In the genomic region with DNA sequence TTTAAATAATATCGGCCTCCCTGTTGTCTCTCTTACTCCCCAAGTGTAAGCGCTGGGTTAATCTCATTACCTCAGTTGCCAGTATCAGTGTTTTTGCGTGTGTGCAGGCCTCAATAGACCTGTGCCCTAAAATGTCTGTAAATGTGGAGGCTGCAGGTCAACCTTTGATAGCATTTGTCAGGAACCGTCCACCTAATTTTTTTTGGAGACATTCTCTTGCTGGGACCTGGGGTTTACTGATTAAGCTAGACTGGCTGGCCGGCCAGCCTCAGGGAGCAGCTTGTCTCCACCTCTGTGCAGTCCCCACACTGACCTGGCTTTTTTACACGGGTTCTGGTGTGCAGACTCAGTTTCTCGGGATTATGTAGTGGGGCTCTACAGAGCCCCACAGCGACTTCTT, we compare ENCODE assay signal across 17 mouse cellular contexts. TPM values are rescaled to one million over a fixed set of nuclear protein-coding genes. Genes with fewer than 3 reads are reported as not detected.
DNase-seq lines count a peak whose midpoint lies in the region; ATAC-seq and TF ChIP-seq lines count a peak whose summit lies in the region.
"Had no signal": no experiment of that assay in that cellular context is flagged by ENCODE, and none has a peak within 500 bp of the region (broad histone marks: within the 10 kb centered on the region; RNA-seq: fewer than 3 reads in every experiment).

No protein-coding gene starts in this region.

- no peak overlapping the region for H3K4me3 ChIP-seq in MEL (ENCODE audit: control insufficient read depth in 1 of 2, insufficient read depth in 1 of 2, low read depth in 2 of 2, low read length in 2 of 2)
- peak overlapping the region; percentile 4 to 23; a peak in 1 of 4 replicates for H3K4me3 ChIP-seq in liver, embryonic 14.5 days (ENCODE audit: insufficient read depth in 1 of 2, low read depth in 2 of 2, low read length in 2 of 2)
- H3K4me3 ChIP-seq in forebrain, embryonic 12.5 days (replicated peaks) = no peak overlapping the region
- H3K4me3 ChIP-seq: heart, adult 2 months; hindbrain, embryonic 13.5 days; megakaryocyte, embryonic 14.5 days; neural tube, embryonic 15.5 days had no signal

- H3K36me3 ChIP-seq in MEL (ENCODE audit: control insufficient read depth in 1 of 2, insufficient read depth in 2 of 2, low read length in 2 of 2) = peaks cover 0 to 38% of the 10 kb centered on the region in 2 experiments; a peak in 2 of 4 replicates
- H3K36me3 ChIP-seq in liver, embryonic 14.5 days (replicated peaks; ENCODE audit: control insufficient read depth, insufficient read depth, low read depth) = no peaks in the 10 kb centered on the region
- H3K36me3 ChIP-seq in forebrain, embryonic 12.5 days (replicated peaks) = no peaks in the 10 kb centered on the region
- H3K36me3 ChIP-seq: hindbrain, embryonic 13.5 days; neural tube, embryonic 15.5 days had no signal

- no peaks in the 10 kb centered on the region for H3K27me3 ChIP-seq in MEL (ENCODE audit: control insufficient read depth in 1 of 2, insufficient read depth in 2 of 2, low read length in 2 of 2)
- H3K27me3 ChIP-seq in liver, embryonic 14.5 days (ENCODE audit: control insufficient read depth, insufficient read depth, low read length) = no peaks in the 10 kb centered on the region
- H3K27me3 ChIP-seq in forebrain, embryonic 12.5 days = no peaks in the 10 kb centered on the region
- H3K27me3 ChIP-seq: hindbrain, embryonic 13.5 days; megakaryocyte, embryonic 14.5 days; neural tube, embryonic 15.5 days had no signal

- TF ChIP-seq CTCF in MEL (IDR thresholded peaks at IDR 0.05 in 2 of 3, conservative IDR thresholded peaks at IDR 0.05 in 1 of 3; ENCODE audit: control insufficient read depth in 1 of 3, insufficient read depth in 1 of 3, low read depth in 2 of 3, low read length in 3 of 3, poor library complexity in 1 of 3, severe bottlenecking in 1 of 3) = no peak
- no peak for TF ChIP-seq CTCF in liver, embryonic 14.5 days (IDR thresholded peaks at IDR 0.05; ENCODE audit: low read depth)

- no peak for TF ChIP-seq POLR2A in MEL (IDR thresholded peaks at IDR 0.05; ENCODE audit: control insufficient read depth in 1 of 2, insufficient read depth in 1 of 2, low read depth in 1 of 2, low read length in 2 of 2, poor library complexity in 1 of 2)

- no peak overlapping the region for H3K9ac ChIP-seq in MEL (ENCODE audit: control insufficient read depth, low read depth, low read length, poor library complexity, severe bottlenecking)
- H3K9ac ChIP-seq in liver, embryonic 14.5 days (replicated peaks) = peak overlapping the region; percentile 61
- H3K9ac ChIP-seq in forebrain, embryonic 12.5 days = no peak overlapping the region
- H3K9ac ChIP-seq: hindbrain, embryonic 13.5 days; neural tube, embryonic 15.5 days had no signal

- peaks cover 4 to 41% of the 10 kb centered on the region in 2 experiments for H3K4me1 ChIP-seq in MEL (ENCODE audit: control insufficient read depth in 1 of 2, insufficient read depth in 2 of 2, low read length in 2 of 2)
- H3K4me1 ChIP-seq in liver, embryonic 14.5 days (replicated peaks; ENCODE audit: control insufficient read depth in 2 of 2, insufficient read depth in 2 of 2, low read length in 1 of 2) = peaks cover 70 to 77% of the 10 kb centered on the region in 2 experiments
- no peaks in the 10 kb centered on the region; the same call in 1 of the 2 replicates for H3K4me1 ChIP-seq in forebrain, embryonic 12.5 days

- TF ChIP-seq EP300 in MEL (IDR thresholded peaks at IDR 0.05; ENCODE audit: low read depth in 1 of 2, low read length in 2 of 2) = peak in 1 of 2 experiments; percentile 22; a peak in 1 of 4 replicates
- TF ChIP-seq EP300 in liver, embryonic 14.5 days (IDR thresholded peaks at IDR 0.05; ENCODE audit: low read depth) = peak; percentile 96

- H3K79me2 ChIP-seq in MEL (ENCODE audit: control insufficient read depth, insufficient read depth, low read length, poor library complexity) = peaks cover 46% of the 10 kb centered on the region

- no peaks in the 10 kb centered on the region for H3K9me3 ChIP-seq in MEL (replicated peaks; ENCODE audit: insufficient read depth, low read length)
- no peaks in the 10 kb centered on the region for H3K9me3 ChIP-seq in liver, embryonic 14.5 days (ENCODE audit: control insufficient read depth, low read length)
- no peaks in the 10 kb centered on the region for H3K9me3 ChIP-seq in forebrain, embryonic 12.5 days
- H3K9me3 ChIP-seq: hindbrain, embryonic 13.5 days; neural tube, embryonic 15.5 days had no signal

- peak overlapping the region; percentile 68 for H3K4me2 ChIP-seq in liver, embryonic 14.5 days (ENCODE audit: low read depth)
- H3K4me2 ChIP-seq in forebrain, embryonic 12.5 days = no peak overlapping the region
- H3K4me2 ChIP-seq: hindbrain, embryonic 13.5 days; neural tube, embryonic 15.5 days had no signal

- peak; percentile 25 for DNase-seq in kidney, adult 18-20 months
- no peak for DNase-seq in kidney, postnatal 4 days
- DNase-seq in MEL (ENCODE audit: low read depth, low spot score) = peak; percentile 24
- peak; percentile 76 to 81 (median 79) for DNase-seq in liver, embryonic 14.5 days (ENCODE audit: low read depth in 3 of 3, low spot score in 3 of 3)
- no peak for DNase-seq in adrenal gland, postnatal 25 days
- DNase-seq: cerebellum, adult 8-10 months; heart, adult 2 months; lung, adult 2 months; right cerebral cortex, adult 18-20 months had no signal

- 10% methylated on average over 8 of the region's 8 CpGs for WGBS in liver, embryonic 14.5 days (ENCODE audit: insufficient replicate concordance)
- 81% methylated on average over 8 of the region's 8 CpGs for WGBS in forebrain, embryonic 12.5 days

- H3K27ac ChIP-seq in MEL (ENCODE audit: control insufficient read depth, low read depth, low read length) = peak overlapping the region; percentile 15; the same call in 1 of the 2 replicates
- peak overlapping the region; percentile 92 for H3K27ac ChIP-seq in liver, embryonic 14.5 days
- no peak overlapping the region for H3K27ac ChIP-seq in forebrain, embryonic 12.5 days
- H3K27ac ChIP-seq: heart, adult 2 months; hindbrain, embryonic 13.5 days; neural tube, embryonic 15.5 days had no signal

- peak; percentile 88 for ATAC-seq in erythroblast, adult 5-6 weeks (replicated peaks; ENCODE audit: low FRiP score, poor library complexity, severe bottlenecking)
- ATAC-seq in liver, embryonic 14.5 days (ENCODE audit: insufficient read depth) = peak; percentile 90
- ATAC-seq in forebrain, embryonic 12.5 days (ENCODE audit: low FRiP score) = no peak
- ATAC-seq in cerebellum, adult (ENCODE audit: insufficient number of reproducible peaks, low FRiP score, low TSS enrichment) = no peak
- ATAC-seq: activated CD4-positive, CD25-positive, alpha-beta regulatory T cell, adult 4 months; intestine, postnatal 0 days had no signal

- no peak for TF ChIP-seq RAD21 in MEL (IDR thresholded peaks at IDR 0.05; ENCODE audit: low read depth, low read length)

TF ChIP-seq in MEL, 35 proteins besides CTCF, POLR2A, EP300 and RAD21:
- TF ChIP-seq MEF2A (IDR thresholded peaks at IDR 0.05; ENCODE audit: extremely low read depth, insufficient replicate concordance, low read depth, low read length, poor library complexity, severe bottlenecking) (no peak), MAFK (IDR thresholded peaks at IDR 0.05; ENCODE audit: borderline replicate concordance, low read depth, low read length) (no peak), TAL1 (IDR thresholded peaks at IDR 0.05; ENCODE audit: low read length) (0 out of 2 replicates have a peak, but pooled peaks have one; percentile 18)
TF ChIP-seq in MEL: peak in this region for 1.

RNA-seq across cellular contexts. Expression of a gene that starts 30.4 kb away (rescaled TPM):
- 25.4 and 28.6 TPM in 2 replicates for total RNA-seq in MEL (2012; rRNA removed)
- 100 to 1,000 TPM in 1 of 2 experiments, 10 to 100 TPM in 1; 42.0 to 143 TPM for polyA plus RNA-seq in MEL (2012; ENCODE audit: insufficient read depth in 1 of 2, insufficient read length in 2 of 2, low read depth in 1 of 2, low replicate concordance in 2 of 2, missing spikeins in 1 of 2)
- 16.5 and 19.6 TPM in 2 replicates for total RNA-seq in erythroblast, adult 5-6 weeks (2015; ENCODE audit: low replicate concordance)
- total RNA-seq in erythroblast, adult 5-6 weeks (2017; ENCODE audit: low replicate concordance) = 18.6 and 35.5 TPM in 2 replicates
- 6.7 and 8.3 TPM in 2 replicates for polyA plus RNA-seq in liver, embryonic 14.5 days (2012; rRNA removed)
- 9.5 and 10.7 TPM in 2 replicates for polyA plus RNA-seq in liver, embryonic 14.5 days (2014; fragmentation: Nextera tagmentation; extraction: Ambion mirVana)
- 50.0 and 67.8 TPM in 2 replicates for total RNA-seq in adrenal gland, postnatal 25 days (2021)
- polyA plus RNA-seq in forebrain, embryonic 12.5 days (2016; fragmentation: Nextera tagmentation; extraction: Ambion mirVana) = 15.9 TPM in 2 replicates

Comparison
In these comparisons a context has a peak if more than half of its experiments do, and no peak if none do; other contexts are left out.
1. DNase-seq: peak in kidney, adult 18-20 months (single experiment), MEL (single experiment) and liver, embryonic 14.5 days (3 of 3); none in kidney, postnatal 4 days (0 of 2) and adrenal gland, postnatal 25 days (single experiment).
2. H3K4me3 ChIP-seq: peak in liver, embryonic 14.5 days (2 of 2); none in MEL (0 of 2) and forebrain, embryonic 12.5 days (single experiment).
3. ATAC-seq: peak in erythroblast, adult 5-6 weeks (single experiment) and liver, embryonic 14.5 days (single experiment); none in forebrain, embryonic 12.5 days (single experiment) and cerebellum, adult (single experiment).